Mouse (Mus musculus) kidney, postnatal 36 days (tissue): ENCODE data around the gene Eif5a.
A peak's percentile ranks its signal among the peaks of the same experiment; 100 is the strongest.

ENCODE experiments used
- DNase-seq, 2 experiments: peaks; one replicate each; pipeline ENCODE4 v3.0.0; 2021 to 2022; ENCODE audit warnings: mixed read lengths in 2 of 2

Gene Eif5a

DNA sequence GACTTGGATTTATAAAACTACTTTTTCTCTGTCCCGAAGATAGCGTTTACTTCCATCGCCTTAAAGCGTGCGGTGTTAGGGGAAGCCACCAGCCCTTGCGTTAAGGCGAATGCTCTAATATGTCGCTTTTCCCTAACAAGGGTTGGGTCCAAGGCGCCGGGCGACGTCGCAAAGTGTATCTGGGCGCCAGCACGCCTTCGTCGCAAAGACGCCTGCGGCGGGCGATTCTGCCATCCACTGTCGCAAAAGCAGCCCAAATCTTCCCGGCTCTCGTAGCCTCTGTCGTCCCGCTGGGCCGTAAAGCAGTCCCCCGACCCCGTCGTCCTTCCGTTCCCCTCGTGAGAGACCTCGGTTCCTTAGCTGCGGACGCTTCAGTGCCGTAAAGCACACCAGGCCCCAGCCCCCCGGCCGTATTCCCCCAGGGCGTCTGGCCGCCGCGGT lies 20.3 kb downstream of the Eif5a start:
- DNase-seq, result peak; percentile 95 to 98

GRCm38 (mm10) chr11:69900471-69901405 lies 21.0 kb downstream of the Eif5a start, which contains the start of the genes 2810408A11Rik and Neurl4:
TSS of gene 2810408A11Rik (minus strand) at chr11:69900987.
TSS of gene Neurl4 (plus strand) at chr11:69901072.
- peak; percentile 91 to 96 for DNase-seq

DNA sequence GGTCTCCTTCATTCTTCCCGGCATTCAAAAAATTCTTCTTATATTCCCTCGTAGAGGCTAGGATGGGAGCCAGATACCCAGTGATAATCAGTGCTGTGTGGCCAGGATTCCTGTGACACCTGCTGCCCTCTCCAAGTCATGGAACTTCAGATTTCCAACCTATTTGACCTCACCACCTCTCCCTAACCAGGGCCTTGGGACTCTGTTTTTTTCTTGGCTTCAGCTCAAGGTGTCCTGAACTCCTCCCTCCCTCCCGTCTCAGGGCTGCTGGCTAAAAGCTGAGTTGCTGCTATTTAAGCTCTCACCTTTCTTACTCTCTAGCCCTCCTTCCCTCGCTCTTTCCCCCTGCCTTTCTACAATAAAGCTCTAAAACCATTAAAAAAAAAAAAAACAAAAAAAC lies 21.9 kb downstream of the Eif5a start:
- DNase-seq, result peak in 1 of 2 experiments; percentile 59

- DNase-seq, result no peak
Measured at GRCm38 (mm10) chr11:69895291-69895690, 26.5 kb downstream of the Eif5a start, which contains the start of gene Acap1. TSS of gene Acap1 (minus strand) at chr11:69895539.

DNA sequence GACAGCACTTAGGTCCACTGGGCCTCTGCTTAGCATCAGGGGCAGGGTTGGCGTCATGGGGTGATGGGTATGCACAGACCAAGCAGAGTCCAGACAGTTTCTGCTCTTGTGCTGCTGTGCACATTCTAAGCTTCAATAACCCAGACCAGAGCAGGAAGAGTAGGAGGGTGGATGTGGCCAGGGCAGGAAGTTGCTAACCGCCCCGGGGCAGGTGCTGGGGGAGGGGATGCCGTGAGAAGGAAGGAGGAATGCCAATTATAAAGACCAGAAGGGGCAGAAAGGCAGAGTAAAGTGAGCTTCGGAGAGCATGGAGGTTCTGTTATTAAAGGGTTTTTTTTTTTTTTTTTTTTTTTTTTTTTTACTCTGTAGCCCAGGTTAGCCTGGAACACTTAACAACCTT lies 27.1 kb downstream of the Eif5a start:
- DNase-seq, result no peak

GRCm38 (mm10) chr11:69891482-69891881 lies 30.3 kb downstream of the Eif5a start:
- no peak for DNase-seq

GRCm38 (mm10) chr11:69886907-69887635 lies 34.7 kb downstream of the Eif5a start:
- peak; percentile 64 to 68 for DNase-seq

DNA sequence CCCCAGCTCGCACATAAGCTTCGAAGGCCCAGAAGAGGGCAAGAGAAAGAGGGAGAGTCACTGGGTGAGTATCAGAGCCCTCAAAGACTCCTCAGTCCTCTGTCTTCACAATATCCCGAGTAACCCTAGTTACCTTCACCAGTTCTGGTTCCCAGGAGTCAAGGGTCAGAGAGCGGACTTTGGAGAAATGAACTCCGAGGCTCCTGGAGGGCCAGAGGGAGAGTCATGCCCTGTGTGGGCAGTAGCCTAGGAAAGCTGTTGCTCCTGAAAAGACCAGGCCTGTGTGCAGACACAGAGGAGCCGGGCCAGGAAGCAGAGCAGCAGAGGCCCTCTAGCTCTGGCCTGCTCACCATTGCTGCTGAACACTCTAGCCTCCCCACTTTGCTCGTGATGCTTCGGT lies 37.1 kb downstream of the Eif5a start:
- peak in 1 of 2 experiments; percentile 52 for DNase-seq

- peak in 1 of 2 experiments; percentile 47 for DNase-seq
Measured at GRCm38 (mm10) chr11:69884240-69884639, 37.5 kb downstream of the Eif5a start.

DNA sequence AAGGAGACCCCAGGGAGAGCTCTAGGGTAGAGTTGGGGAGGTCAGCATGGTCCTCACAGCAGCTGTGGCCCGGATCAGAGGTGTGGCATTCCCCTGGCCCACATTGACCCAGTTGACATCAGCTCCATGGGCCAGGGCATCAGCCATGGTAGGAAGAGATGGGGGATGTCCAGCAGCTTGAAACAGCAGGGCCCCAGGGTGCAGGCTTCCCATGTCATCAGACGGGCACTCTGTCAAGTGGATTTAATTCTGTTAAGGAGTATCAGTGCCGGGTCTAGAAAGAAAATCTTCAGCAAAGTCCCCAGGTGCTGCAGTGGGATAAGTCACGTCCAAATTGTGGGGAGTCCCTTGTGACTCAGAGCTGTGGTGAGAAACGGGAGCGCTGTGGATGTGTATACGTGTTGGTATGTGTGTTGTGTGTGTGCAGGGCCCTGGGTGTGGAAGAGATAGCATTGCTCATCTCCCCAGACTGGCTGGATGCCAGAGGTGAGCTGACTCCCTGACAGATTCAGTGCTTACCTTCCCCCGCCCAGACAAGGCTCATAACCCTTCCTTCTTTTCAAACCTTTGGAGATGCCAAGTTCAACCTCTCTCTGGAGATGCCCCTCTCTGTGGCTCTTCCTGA lies 38.1 kb downstream of the Eif5a start:
- DNase-seq, result peak in 1 of 2 experiments; percentile 54

DNA sequence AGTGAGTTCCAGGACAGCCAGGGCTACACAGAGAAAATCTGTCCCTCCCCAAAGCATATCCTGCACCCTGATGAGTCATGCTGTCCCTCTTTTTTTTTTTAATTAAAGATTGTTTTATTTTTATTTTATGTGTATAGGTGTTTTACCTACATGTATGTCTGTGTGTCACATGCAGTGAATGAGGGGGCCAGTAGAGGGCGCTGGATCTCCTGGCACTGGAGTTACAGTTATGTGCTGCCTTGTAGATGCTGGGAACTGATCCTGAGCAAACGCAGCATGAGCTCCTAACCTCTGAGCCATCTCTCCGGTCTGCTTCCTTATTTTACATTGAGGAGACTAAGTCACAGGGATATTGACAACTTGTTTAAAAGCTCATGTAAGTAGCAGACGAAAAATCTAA lies 38.7 kb downstream of the Eif5a start:
- peak in 1 of 2 experiments; percentile 65 for DNase-seq

DNA sequence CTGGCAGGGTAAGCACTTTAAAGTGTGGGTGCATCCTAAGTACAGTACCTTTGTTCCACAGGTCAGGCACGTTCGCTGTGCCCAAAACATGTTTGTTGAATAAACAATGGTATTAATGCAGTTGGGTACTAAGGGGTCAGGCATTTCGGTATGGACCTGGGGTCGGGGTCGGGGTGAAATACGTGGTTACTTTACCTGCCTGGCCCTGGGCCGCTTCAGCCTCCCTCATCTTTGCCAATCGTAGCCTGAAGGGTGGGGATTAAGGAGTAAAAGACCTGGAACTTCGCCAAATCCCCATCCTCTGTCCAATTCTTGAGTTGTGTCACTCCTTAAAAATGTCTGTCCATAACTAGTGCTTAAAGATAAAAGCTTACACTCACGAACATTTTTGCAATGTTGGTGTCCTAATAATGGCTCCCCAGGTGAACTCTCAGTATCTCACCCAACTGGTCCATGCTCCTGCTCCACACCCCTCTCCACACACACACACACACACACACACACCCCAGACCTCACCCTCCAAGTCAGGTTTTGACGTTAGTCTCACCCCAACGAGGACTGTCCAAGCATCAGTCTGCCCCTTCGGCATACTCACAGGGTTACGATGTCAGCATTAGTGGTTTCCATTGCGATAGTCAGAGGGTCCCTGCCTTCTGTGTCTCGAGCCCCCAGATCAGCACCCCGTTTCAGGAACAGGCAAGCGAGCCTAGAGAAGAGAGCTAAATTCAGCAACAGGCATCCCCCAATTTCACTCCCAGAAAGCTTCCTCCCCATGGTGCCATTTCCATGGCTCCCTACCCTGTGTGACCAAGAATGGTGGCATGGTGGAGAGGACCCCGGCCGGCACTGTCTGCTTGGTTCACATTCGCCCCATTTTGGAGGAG lies 39.7 kb downstream of the Eif5a start:
- DNase-seq, result no peak

GRCm38 (mm10) chr11:69880853-69881603 lies 40.7 kb downstream of the Eif5a start, which contains the start of gene Kctd11:
TSS of gene Kctd11 (minus strand) at chr11:69881406.
- peak; percentile 94 for DNase-seq

DNA sequence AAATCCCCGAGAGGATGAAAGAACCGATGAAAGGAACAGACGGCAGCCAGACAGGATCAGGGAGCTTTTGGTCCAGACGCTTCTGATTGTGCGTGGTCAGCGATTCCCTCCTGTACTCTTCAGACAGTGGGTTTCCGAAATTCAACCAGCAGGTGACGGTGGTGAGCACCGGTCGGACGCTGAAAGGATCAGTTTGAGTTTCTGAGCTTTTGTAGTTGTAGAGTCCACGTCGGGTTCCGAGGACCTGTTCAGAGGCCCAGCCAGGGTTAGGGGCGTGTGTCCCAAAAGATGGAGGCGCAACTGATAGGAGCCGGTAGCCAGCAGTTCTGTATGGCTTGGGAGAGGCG lies 41.3 kb downstream of the Eif5a start:
- peak; percentile 84 to 88 for DNase-seq

GRCm38 (mm10) chr11:69879711-69880110 lies 42.0 kb downstream of the Eif5a start:
- DNase-seq, result no peak

DNA sequence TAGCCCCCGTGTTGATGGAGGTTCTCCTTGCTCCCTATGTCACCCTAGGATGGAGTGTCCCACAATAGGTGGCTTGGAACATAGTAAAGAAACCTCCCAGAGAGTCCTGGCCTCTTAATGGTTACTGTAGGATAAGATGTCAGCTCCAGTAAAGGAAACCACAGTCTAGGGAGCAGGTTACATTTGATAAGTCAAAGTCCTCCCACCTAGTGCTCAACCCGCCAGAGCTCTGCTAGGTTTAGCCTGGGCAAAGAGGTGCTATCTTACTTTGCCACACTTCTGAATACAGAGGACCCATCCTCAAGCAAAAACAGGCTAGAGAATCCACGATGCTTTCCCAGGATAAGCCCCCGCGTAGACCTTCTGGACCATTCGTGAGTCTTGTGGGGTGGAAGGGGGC lies 42.8 kb downstream of the Eif5a start:
- no peak for DNase-seq

GRCm38 (mm10) chr11:69878399-69878798 lies 43.4 kb downstream of the Eif5a start:
- no peak for DNase-seq

- no peak for DNase-seq
Measured at GRCm38 (mm10) chr11:69877878-69878277, 43.9 kb downstream of the Eif5a start, which contains the start of gene Tmem95. TSS of gene Tmem95 (minus strand) at chr11:69878018.

DNA sequence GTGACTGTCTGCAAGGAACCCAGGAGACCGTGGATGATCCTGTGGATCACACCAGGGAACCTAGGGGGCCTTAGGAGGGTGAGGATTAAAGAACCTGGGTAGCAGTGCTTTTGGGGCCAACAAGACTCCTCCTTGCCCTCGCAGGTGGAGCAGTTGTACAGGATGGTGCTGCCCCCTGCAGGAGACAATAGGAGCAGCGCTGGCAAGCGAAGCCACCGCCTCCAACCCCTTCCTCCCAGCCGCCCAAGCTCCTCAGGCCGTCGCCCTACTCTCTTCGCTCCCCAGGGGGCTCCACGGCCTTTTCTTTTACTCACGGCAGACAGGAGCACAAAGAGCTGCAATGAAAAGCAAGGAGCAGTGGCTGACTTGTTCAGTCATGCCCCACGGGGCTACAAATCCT lies 44.9 kb downstream of the Eif5a start:
- peak; percentile 82 to 94 for DNase-seq

DNA sequence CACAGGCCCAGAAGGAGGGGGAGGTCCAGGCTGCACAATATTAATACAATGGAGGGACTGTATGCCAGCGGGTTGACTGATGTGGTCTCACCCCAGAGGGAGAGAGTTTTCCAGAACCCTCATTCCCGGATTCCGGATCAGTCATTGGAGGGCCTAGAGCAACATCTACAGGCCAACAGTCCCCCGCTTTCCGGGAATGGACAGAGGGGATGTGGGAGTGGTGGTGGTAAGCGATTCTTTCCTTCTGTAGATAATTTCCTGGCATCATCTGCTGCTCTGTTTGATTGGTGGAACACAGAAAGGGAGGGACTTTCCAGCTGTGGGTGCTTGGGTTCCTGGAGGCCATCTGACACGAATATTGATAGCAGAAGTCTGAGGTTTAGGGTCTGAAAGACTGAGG lies 45.6 kb downstream of the Eif5a start:
- peak; percentile 54 to 58 for DNase-seq

GRCm38 (mm10) chr11:69872451-69872850 lies 49.3 kb downstream of the Eif5a start:
- no peak for DNase-seq
